18 mouse cellular contexts compared by ENCODE assay signal in the genomic region with DNA sequence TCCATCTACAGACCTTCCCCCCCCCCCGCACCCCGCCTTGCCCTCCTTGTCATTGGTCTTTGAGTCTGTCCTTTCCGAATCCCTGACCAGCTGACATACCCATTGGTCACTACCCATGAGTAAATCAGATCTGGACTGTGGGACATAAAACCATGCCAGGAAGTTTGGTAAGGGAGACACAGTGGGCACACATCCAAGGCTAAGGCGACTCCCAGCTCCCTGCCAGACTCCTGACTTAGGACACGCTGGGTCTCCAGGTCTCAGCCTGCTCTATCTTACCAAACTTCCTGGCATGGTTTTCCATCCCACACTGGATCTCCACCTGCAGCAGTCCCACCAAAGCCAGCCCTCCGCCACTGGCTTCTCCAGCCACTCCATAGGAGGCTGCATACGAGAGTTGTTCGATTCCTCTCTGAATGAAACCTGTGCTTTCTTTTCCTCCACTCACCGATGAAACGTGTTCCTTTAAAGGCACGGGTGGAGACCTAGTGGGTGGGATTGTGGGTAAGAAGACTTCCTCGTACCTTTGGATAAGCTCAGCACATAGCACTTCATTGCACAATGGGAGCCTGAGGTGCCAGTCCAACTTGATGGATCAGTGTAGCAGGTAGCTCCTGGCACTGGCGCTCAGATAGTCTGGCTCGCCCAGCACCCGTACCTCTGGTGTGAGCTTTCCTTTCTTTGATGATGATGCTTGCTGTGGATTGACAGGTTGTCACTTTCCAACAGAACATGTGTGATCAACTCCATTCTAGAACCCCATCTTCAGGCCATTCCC. TPM values are rescaled to one million over a fixed set of nuclear protein-coding genes. Genes with fewer than 3 reads are reported as not detected.
DNase-seq lines count a peak whose midpoint lies in the region; ATAC-seq lines count a peak whose summit lies in the region.
"Had no signal": no experiment of that assay in that cellular context is flagged by ENCODE, and none has a peak within 500 bp of the region (broad histone marks: within the 10 kb centered on the region; RNA-seq: fewer than 3 reads in every experiment).

No protein-coding gene starts in this region.

- no peaks in the 10 kb centered on the region for H3K27me3 ChIP-seq in embryonic facial prominence, embryonic 11.5 days (ENCODE audit: control insufficient read depth, insufficient read depth, low read length)
- no peaks in the 10 kb centered on the region for H3K27me3 ChIP-seq in embryonic facial prominence, embryonic 10.5 days (replicated peaks; ENCODE audit: low read depth, poor library complexity, severe bottlenecking)
- H3K27me3 ChIP-seq in embryonic facial prominence, embryonic 15.5 days = no peaks in the 10 kb centered on the region
- no peaks in the 10 kb centered on the region for H3K27me3 ChIP-seq in neural tube, embryonic 15.5 days (replicated peaks)
- H3K27me3 ChIP-seq: forebrain, embryonic 12.5 days; heart, embryonic 12.5 days; lung, embryonic 15.5 days had no signal

- H3K4me1 ChIP-seq in embryonic facial prominence, embryonic 11.5 days (ENCODE audit: control insufficient read depth, insufficient read depth, low read length) = no peaks in the 10 kb centered on the region
- H3K4me1 ChIP-seq in embryonic facial prominence, embryonic 10.5 days = peaks cover 4% of the 10 kb centered on the region; the same call in 1 of the 2 replicates
- peaks cover 3% of the 10 kb centered on the region for H3K4me1 ChIP-seq in embryonic facial prominence, embryonic 15.5 days
- H3K4me1 ChIP-seq in neural tube, embryonic 15.5 days = no peaks in the 10 kb centered on the region
- H3K4me1 ChIP-seq: forebrain, embryonic 12.5 days had no signal

- WGBS in embryonic facial prominence, embryonic 11.5 days = 90% methylated on average over 15 of the region's 15 CpGs
- 90% methylated on average over 15 of the region's 15 CpGs for WGBS in embryonic facial prominence, embryonic 10.5 days
- 77% methylated on average over 15 of the region's 15 CpGs for WGBS in embryonic facial prominence, embryonic 15.5 days
- WGBS in neural tube, embryonic 15.5 days = 91% methylated on average over 15 of the region's 15 CpGs

- no peaks in the 10 kb centered on the region for H3K36me3 ChIP-seq in embryonic facial prominence, embryonic 11.5 days (replicated peaks; ENCODE audit: control insufficient read depth, insufficient read depth, low read depth, low read length)
- no peaks in the 10 kb centered on the region for H3K36me3 ChIP-seq in embryonic facial prominence, embryonic 10.5 days (replicated peaks)
- H3K36me3 ChIP-seq in embryonic facial prominence, embryonic 15.5 days = no peaks in the 10 kb centered on the region
- H3K36me3 ChIP-seq in neural tube, embryonic 15.5 days = no peaks in the 10 kb centered on the region
- H3K36me3 ChIP-seq: forebrain, embryonic 12.5 days; heart, embryonic 12.5 days; lung, embryonic 15.5 days had no signal

- peak; percentile 70; the same call in 1 of the 2 replicates for ATAC-seq in embryonic facial prominence, embryonic 11.5 days (replicated peaks; ENCODE audit: insufficient number of reproducible peaks, low FRiP score, low TSS enrichment, low read depth)
- ATAC-seq in embryonic facial prominence, embryonic 15.5 days (ENCODE audit: insufficient number of reproducible peaks, low FRiP score, low TSS enrichment, low read depth) = no peak
- ATAC-seq in neural tube, embryonic 15.5 days (ENCODE audit: low FRiP score) = no peak
- ATAC-seq: hindbrain, embryonic 16.5 days; intestine, postnatal 0 days had no signal

- DNase-seq in embryonic facial prominence, embryonic 11.5 days (ENCODE audit: low spot score) = no peak
- DNase-seq in embryonic facial prominence, embryonic 10.5 days (ENCODE audit: low spot score) = no peak
- DNase-seq in urinary bladder, adult 18-20 months (ENCODE audit: low spot score in 2 of 2) = peak; percentile 22 to 45
- no peak for DNase-seq in urinary bladder, postnatal 4 days (ENCODE audit: low spot score in 2 of 2)
- DNase-seq in neural tube, embryonic 10.5 days (ENCODE audit: extremely low spot score, low spot score) = no peak
- DNase-seq: cerebellum, adult 11-12 months; cerebellum, postnatal 36 days; heart, postnatal 36 days had no signal

- H3K4me3 ChIP-seq in embryonic facial prominence, embryonic 11.5 days (ENCODE audit: low read depth, low read length) = no peak overlapping the region
- no peak overlapping the region for H3K4me3 ChIP-seq in embryonic facial prominence, embryonic 10.5 days
- H3K4me3 ChIP-seq in embryonic facial prominence, embryonic 15.5 days (replicated peaks) = 0 out of 2 replicates have a peak overlapping the region, but pooled peaks have one; percentile 6
- H3K4me3 ChIP-seq in neural tube, embryonic 15.5 days (replicated peaks) = no peak overlapping the region
- H3K4me3 ChIP-seq: forebrain, embryonic 12.5 days; heart, embryonic 12.5 days; lung, embryonic 15.5 days had no signal

- no peak overlapping the region for H3K27ac ChIP-seq in embryonic facial prominence, embryonic 11.5 days (replicated peaks; ENCODE audit: low read depth, low read length)
- H3K27ac ChIP-seq in embryonic facial prominence, embryonic 10.5 days (replicated peaks) = no peak overlapping the region
- H3K27ac ChIP-seq in embryonic facial prominence, embryonic 15.5 days (replicated peaks) = peak overlapping the region; percentile 41; the same call in 1 of the 2 replicates
- H3K27ac ChIP-seq in neural tube, embryonic 15.5 days (replicated peaks) = no peak overlapping the region
- H3K27ac ChIP-seq: forebrain, embryonic 12.5 days; lung, embryonic 15.5 days had no signal

- H3K4me2 ChIP-seq in embryonic facial prominence, embryonic 11.5 days (ENCODE audit: low read depth, low read length) = no peak overlapping the region
- no peak overlapping the region for H3K4me2 ChIP-seq in embryonic facial prominence, embryonic 15.5 days (replicated peaks)
- H3K4me2 ChIP-seq in neural tube, embryonic 15.5 days = no peak overlapping the region
- H3K4me2 ChIP-seq: forebrain, embryonic 12.5 days; heart, embryonic 12.5 days; liver, embryonic 11.5 days; lung, embryonic 15.5 days had no signal

- H3K9ac ChIP-seq in embryonic facial prominence, embryonic 11.5 days (replicated peaks; ENCODE audit: low read length) = no peak overlapping the region
- no peak overlapping the region for H3K9ac ChIP-seq in embryonic facial prominence, embryonic 15.5 days
- H3K9ac ChIP-seq in neural tube, embryonic 15.5 days (replicated peaks) = no peak overlapping the region
- H3K9ac ChIP-seq: forebrain, embryonic 12.5 days; heart, embryonic 12.5 days; lung, embryonic 15.5 days had no signal

- no peaks in the 10 kb centered on the region for H3K9me3 ChIP-seq in embryonic facial prominence, embryonic 11.5 days (replicated peaks; ENCODE audit: control insufficient read depth, low read length)
- no peaks in the 10 kb centered on the region for H3K9me3 ChIP-seq in embryonic facial prominence, embryonic 10.5 days
- no peaks in the 10 kb centered on the region for H3K9me3 ChIP-seq in embryonic facial prominence, embryonic 15.5 days (replicated peaks)
- no peaks in the 10 kb centered on the region for H3K9me3 ChIP-seq in neural tube, embryonic 15.5 days (replicated peaks)
- H3K9me3 ChIP-seq: forebrain, embryonic 12.5 days; heart, embryonic 12.5 days; lung, embryonic 15.5 days had no signal

RNA-seq across cellular contexts. Expression of a gene that starts 8.1 kb away (rescaled TPM):
- 15.0 and 16.1 TPM in 2 replicates for polyA plus RNA-seq in embryonic facial prominence, embryonic 11.5 days (2014; fragmentation: Nextera tagmentation; extraction: Ambion mirVana)
- polyA plus RNA-seq in embryonic facial prominence, embryonic 10.5 days (2016; fragmentation: Nextera tagmentation; extraction: Ambion mirVana) = 12.1 and 12.3 TPM in 2 replicates
- polyA plus RNA-seq in embryonic facial prominence, embryonic 15.5 days (2015; fragmentation: Nextera tagmentation; extraction: Ambion mirVana) = 11.8 and 12.1 TPM in 2 replicates
- polyA plus RNA-seq in neural tube, embryonic 15.5 days (2015; fragmentation: Nextera tagmentation; extraction: Ambion mirVana) = 12.2 and 13.0 TPM in 2 replicates

RNA-seq across cellular contexts. Expression of a gene that starts 9.1 kb away (rescaled TPM):
- polyA plus RNA-seq in embryonic facial prominence, embryonic 11.5 days (2014; fragmentation: Nextera tagmentation; extraction: Ambion mirVana) = 61.2 and 67.8 TPM in 2 replicates
- polyA plus RNA-seq in embryonic facial prominence, embryonic 10.5 days (2016; fragmentation: Nextera tagmentation; extraction: Ambion mirVana) = 75.2 and 76.8 TPM in 2 replicates
- polyA plus RNA-seq in embryonic facial prominence, embryonic 15.5 days (2015; fragmentation: Nextera tagmentation; extraction: Ambion mirVana) = 117 and 120 TPM in 2 replicates
- polyA plus RNA-seq in neural tube, embryonic 15.5 days (2015; fragmentation: Nextera tagmentation; extraction: Ambion mirVana) = 123 and 128 TPM in 2 replicates

RNA-seq across cellular contexts. Expression of a gene that starts 10.8 kb away (rescaled TPM):
- 9.4 and 11.3 TPM in 2 replicates for polyA plus RNA-seq in embryonic facial prominence, embryonic 11.5 days (2014; fragmentation: Nextera tagmentation; extraction: Ambion mirVana)
- 8.3 and 9.9 TPM in 2 replicates for polyA plus RNA-seq in embryonic facial prominence, embryonic 10.5 days (2016; fragmentation: Nextera tagmentation; extraction: Ambion mirVana)
- polyA plus RNA-seq in embryonic facial prominence, embryonic 15.5 days (2015; fragmentation: Nextera tagmentation; extraction: Ambion mirVana) = 32.1 and 33.1 TPM in 2 replicates
- 6.2 and 13.1 TPM in 2 replicates for polyA plus RNA-seq in neural tube, embryonic 15.5 days (2015; fragmentation: Nextera tagmentation; extraction: Ambion mirVana)

RNA-seq across cellular contexts. Expression of a gene that starts 26.8 kb away (rescaled TPM):
- 6.3 and 6.7 TPM in 2 replicates for polyA plus RNA-seq in embryonic facial prominence, embryonic 11.5 days (2014; fragmentation: Nextera tagmentation; extraction: Ambion mirVana)
- polyA plus RNA-seq in embryonic facial prominence, embryonic 10.5 days (2016; fragmentation: Nextera tagmentation; extraction: Ambion mirVana) = 9.3 and 9.8 TPM in 2 replicates
- 5.5 and 7.7 TPM in 2 replicates for polyA plus RNA-seq in embryonic facial prominence, embryonic 15.5 days (2015; fragmentation: Nextera tagmentation; extraction: Ambion mirVana)
- 2.8 and 3.0 TPM in 2 replicates for polyA plus RNA-seq in neural tube, embryonic 15.5 days (2015; fragmentation: Nextera tagmentation; extraction: Ambion mirVana)

RNA-seq across cellular contexts. Expression of a gene that starts 35.0 kb away (rescaled TPM):
- not detected in 2 replicates for polyA plus RNA-seq in embryonic facial prominence, embryonic 11.5 days (2014; fragmentation: Nextera tagmentation; extraction: Ambion mirVana)
- not detected in 2 replicates for polyA plus RNA-seq in embryonic facial prominence, embryonic 10.5 days (2016; fragmentation: Nextera tagmentation; extraction: Ambion mirVana)
- 0.08 TPM in 1 of 2 replicates, not detected in the other for polyA plus RNA-seq in embryonic facial prominence, embryonic 15.5 days (2015; fragmentation: Nextera tagmentation; extraction: Ambion mirVana)
- polyA plus RNA-seq in neural tube, embryonic 15.5 days (2015; fragmentation: Nextera tagmentation; extraction: Ambion mirVana) = not detected in 2 replicates
- polyA plus RNA-seq: forebrain, embryonic 12.5 days; frontal cortex, adult 2 months; heart, embryonic 12.5 days; intestine, postnatal 0 days; liver, embryonic 11.5 days; lung, embryonic 15.5 days; neural tube, embryonic 14.5 days had no signal

Comparison
In these comparisons a context has a peak if more than half of its experiments do, and no peak if none do; other contexts are left out.
1. DNase-seq: peak in urinary bladder, adult 18-20 months (2 of 2); none in embryonic facial prominence, embryonic 11.5 days (single experiment), embryonic facial prominence, embryonic 10.5 days (single experiment), urinary bladder, postnatal 4 days (0 of 2) and neural tube, embryonic 10.5 days (single experiment).